Mouse (Mus musculus) ES-E14 (cell line): ENCODE measurements at regions not wholly inside any gene's neighbourhood (a gene's known extent, or its start where the extent isn't known, plus 50 kb on each side); places are given as distances from the start of the nearest gene placed in this dataset.

Source experiments
- CHD2 ChIP-seq: IDR thresholded peaks from 2 replicates; pipeline ENCODE4 v1.6.1; 2014; ENCODE audit warnings: mild to moderate bottlenecking, low read depth, low read length, inconsistent platforms
- HCFC1 ChIP-seq: IDR thresholded peaks from 2 replicates; pipeline ENCODE4 v1.6.1; 2012; ENCODE audit warnings: low read length, inconsistent platforms, borderline replicate concordance; ENCODE audit not compliant: insufficient read depth
- MAFK ChIP-seq: IDR thresholded peaks from 2 replicates; pipeline ENCODE4 v1.6.1; 2014; ENCODE audit warnings: mild to moderate bottlenecking, low read depth, low read length, inconsistent platforms; ENCODE audit not compliant: insufficient read depth
- ZNF384 ChIP-seq: IDR thresholded peaks from 2 replicates; pipeline ENCODE4 v1.6.1; 2012; ENCODE audit warnings: low read depth, low read length, inconsistent platforms

DNA sequence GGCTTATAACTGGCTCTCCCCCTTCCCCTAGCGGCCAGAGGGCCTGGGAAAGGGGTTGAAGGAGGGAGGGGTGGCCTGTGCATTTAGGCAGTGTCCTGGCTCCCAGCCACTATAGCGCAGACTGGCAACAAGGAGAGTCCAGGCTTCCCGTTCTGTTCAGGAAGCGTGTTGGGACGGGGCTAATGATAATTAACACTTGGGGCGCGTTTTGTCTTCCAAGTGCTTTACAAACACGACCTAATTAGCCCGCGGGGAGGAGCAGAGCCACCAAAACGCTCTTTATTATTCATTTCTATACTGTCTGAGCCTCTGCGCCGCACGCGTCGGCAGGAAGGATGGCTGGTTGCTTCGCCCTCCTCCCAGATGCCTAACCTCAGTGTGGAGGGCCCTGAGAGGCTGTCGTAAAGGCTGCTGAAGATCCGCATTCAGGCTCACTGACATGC, 123.0 kb upstream of the 4931429L15Rik start:
- TF ChIP-seq HCFC1 (no peak), ZNF384 (no peak), MAFK (no peak), CHD2 (no peak)
